Mouse (Mus musculus): Measurements from ENCODE around the gene Hba-a2. TPM values are rescaled to one million over a fixed set of nuclear protein-coding genes. Genes with fewer than 3 reads are reported as not detected.
"Not testable (repeated sequence)": the region's sequence is repeated elsewhere in the genome, so short reads cannot be mapped to it uniquely, and the experiment has no call there.

Hba-a2 gene
- polyA plus RNA-seq, 1 experiment = 11,114 TPM

- no peak for DNase-seq
- no peak overlapping the region for H3K4me3 ChIP-seq (replicated peaks; ENCODE audit: extremely low read depth, low read depth, low read length)
- H3K4me1 ChIP-seq (ENCODE audit: control insufficient read depth, insufficient read depth, low read length) = peaks cover 2% of the 10 kb centered on the region; the same call in 1 of the 2 replicates
- WGBS = 89% methylated on average over 1 of the region's 1 CpGs
- no peak for TF ChIP-seq CTCF (IDR thresholded peaks at IDR 0.05; ENCODE audit: insufficient read depth, low read length)
- TF ChIP-seq POLR2A (IDR thresholded peaks at IDR 0.05; ENCODE audit: borderline replicate concordance, extremely low read depth, low read depth, low read length) = no peak
Measured at GRCm38 (mm10) chr11:32297866-32298531, 1.7 kb downstream of the Hba-a2 start.

GRCm38 (mm10) chr11:32298532-32298918 lies 2.2 kb downstream of the Hba-a2 start:
- TF ChIP-seq POLR2A (IDR thresholded peaks at IDR 0.05; ENCODE audit: borderline replicate concordance, extremely low read depth, low read depth, low read length) (no peak), CTCF (IDR thresholded peaks at IDR 0.05; ENCODE audit: insufficient read depth, low read length) (no peak)
- peaks cover 2% of the 10 kb centered on the region; the same call in 1 of the 2 replicates for H3K4me1 ChIP-seq (ENCODE audit: control insufficient read depth, insufficient read depth, low read length)
- DNase-seq = no peak
- 94% methylated on average over 2 of the region's 2 CpGs for WGBS
- no peak overlapping the region for H3K4me3 ChIP-seq (replicated peaks; ENCODE audit: extremely low read depth, low read depth, low read length)

DNA sequence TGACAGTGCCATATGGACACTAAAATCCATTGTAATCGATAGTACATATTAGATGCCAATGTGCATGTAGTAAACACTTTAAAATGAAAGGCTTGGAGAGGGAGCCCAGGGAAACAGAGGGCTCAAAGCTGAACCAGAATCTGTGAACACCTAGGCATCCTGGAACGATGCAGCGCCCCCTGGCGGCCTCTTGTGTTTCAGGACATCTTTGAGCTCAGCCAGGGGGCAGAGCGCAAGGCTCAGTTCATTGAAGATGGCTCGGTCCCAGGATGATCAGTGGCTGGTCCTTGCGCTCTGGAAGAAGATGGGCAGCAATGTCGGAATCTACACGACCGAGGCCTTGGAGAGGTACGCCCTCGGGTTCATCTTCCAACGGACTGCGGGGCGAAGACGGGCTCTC lies 3.6 kb downstream of the Hba-a2 start, which contains the start of gene Hbq1a:
Hbq1a (plus strand) TSS at position 205 of the 400 bp plus-strand sequence.
- H3K4me3 ChIP-seq (replicated peaks; ENCODE audit: extremely low read depth, low read depth, low read length) = not testable (repeated sequence)

GRCm38 (mm10) chr11:32300279-32301267 lies 4.3 kb downstream of the Hba-a2 start:
- Histone ChIP-seq H3K4me1 (ENCODE audit: control insufficient read depth, insufficient read depth, low read length) (peaks cover 2% of the 10 kb centered on the region; the same call in 1 of the 2 replicates), H3K4me3 (replicated peaks; ENCODE audit: extremely low read depth, low read depth, low read length) (no peak overlapping the region)
- DNase-seq = no peak
- TF ChIP-seq POLR2A (IDR thresholded peaks at IDR 0.05; ENCODE audit: borderline replicate concordance, extremely low read depth, low read depth, low read length) (no peak), CTCF (IDR thresholded peaks at IDR 0.05; ENCODE audit: insufficient read depth, low read length) (no peak)
- 49% methylated on average over 16 of the region's 17 CpGs for WGBS

More for the DNA sequence above, 3.6 kb downstream of the Hba-a2 start, which contains the start of gene Hbq1a:
- H3K4me1 ChIP-seq (ENCODE audit: control insufficient read depth, insufficient read depth, low read length) = not testable (repeated sequence)
- peak; percentile 38 for DNase-seq
- 5% methylated on average over 16 of the region's 16 CpGs for WGBS
- TF ChIP-seq CTCF (IDR thresholded peaks at IDR 0.05; ENCODE audit: insufficient read depth, low read length) = peak; percentile 45

DNA sequence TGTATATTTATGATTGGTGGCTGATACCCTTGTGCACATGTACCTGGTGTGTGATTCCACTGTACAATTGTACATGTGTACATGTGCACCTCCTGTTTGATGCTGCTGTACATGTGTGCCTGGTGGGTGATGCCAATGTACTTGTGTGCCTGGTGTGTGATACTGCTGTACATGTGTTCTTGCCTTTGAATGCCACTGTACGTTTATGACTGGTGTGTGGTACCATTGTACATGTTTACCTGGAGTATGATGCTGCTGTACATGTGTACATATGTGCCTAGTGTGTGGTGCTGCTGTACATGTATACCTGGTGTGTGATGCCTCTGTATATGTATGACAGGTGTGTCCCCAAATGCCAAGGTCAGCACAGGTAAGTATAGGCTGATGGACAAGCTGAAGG lies 5.2 kb downstream of the Hba-a2 start:
- DNase-seq = no peak
- no peak overlapping the region for H3K4me3 ChIP-seq (replicated peaks; ENCODE audit: extremely low read depth, low read depth, low read length)
- WGBS = 62% methylated on average over 1 of the region's 1 CpGs
- no peak for TF ChIP-seq POLR2A (IDR thresholded peaks at IDR 0.05; ENCODE audit: borderline replicate concordance, extremely low read depth, low read depth, low read length)
- no peak for TF ChIP-seq CTCF (IDR thresholded peaks at IDR 0.05; ENCODE audit: insufficient read depth, low read length)
- peaks cover 2% of the 10 kb centered on the region; the same call in 1 of the 2 replicates for H3K4me1 ChIP-seq (ENCODE audit: control insufficient read depth, insufficient read depth, low read length)

GRCm38 (mm10) chr11:32302824-32303419 lies 6.6 kb downstream of the Hba-a2 start:
- 40% methylated on average over 2 of the region's 2 CpGs for WGBS
- TF ChIP-seq POLR2A (IDR thresholded peaks at IDR 0.05; ENCODE audit: borderline replicate concordance, extremely low read depth, low read depth, low read length) = no peak
- TF ChIP-seq CTCF (IDR thresholded peaks at IDR 0.05; ENCODE audit: insufficient read depth, low read length) = no peak
- Histone ChIP-seq H3K4me3 (replicated peaks; ENCODE audit: extremely low read depth, low read depth, low read length) (no peak overlapping the region), H3K4me1 (ENCODE audit: control insufficient read depth, insufficient read depth, low read length) (peaks cover 2% of the 10 kb centered on the region; the same call in 1 of the 2 replicates)
- DNase-seq = no peak

- Histone ChIP-seq H3K4me1 (ENCODE audit: control insufficient read depth, insufficient read depth, low read length) (peaks cover 2% of the 10 kb centered on the region; the same call in 1 of the 2 replicates), H3K4me3 (replicated peaks; ENCODE audit: extremely low read depth, low read depth, low read length) (no peak overlapping the region)
- no peak for DNase-seq
- 91% methylated on average over 1 of the region's 1 CpGs for WGBS
- TF ChIP-seq POLR2A (IDR thresholded peaks at IDR 0.05; ENCODE audit: borderline replicate concordance, extremely low read depth, low read depth, low read length) (no peak), CTCF (IDR thresholded peaks at IDR 0.05; ENCODE audit: insufficient read depth, low read length) (no peak)
Measured at GRCm38 (mm10) chr11:32303455-32303854, 7.2 kb downstream of the Hba-a2 start.

GRCm38 (mm10) chr11:32307006-32307405 lies 10.7 kb downstream of the Hba-a2 start:
- WGBS = 63% methylated on average over 1 of the region's 1 CpGs
- TF ChIP-seq CTCF (IDR thresholded peaks at IDR 0.05; ENCODE audit: insufficient read depth, low read length) (no peak), POLR2A (IDR thresholded peaks at IDR 0.05; ENCODE audit: borderline replicate concordance, extremely low read depth, low read depth, low read length) (no peak)
- Histone ChIP-seq H3K4me1 (ENCODE audit: control insufficient read depth, insufficient read depth, low read length) (no peaks in the 10 kb centered on the region), H3K4me3 (replicated peaks; ENCODE audit: extremely low read depth, low read depth, low read length) (no peak overlapping the region)
- no peak for DNase-seq

GRCm38 (mm10) chr11:32309446-32309845 lies 13.2 kb downstream of the Hba-a2 start:
- WGBS = 77% methylated on average over 4 of the region's 4 CpGs
- no peak for DNase-seq

More at GRCm38 (mm10) chr11:32309446-32309845, 13.2 kb downstream of the Hba-a2 start:
- no peaks in the 10 kb centered on the region for H3K4me1 ChIP-seq (ENCODE audit: control insufficient read depth, insufficient read depth, low read length)
- TF ChIP-seq POLR2A (IDR thresholded peaks at IDR 0.05; ENCODE audit: borderline replicate concordance, extremely low read depth, low read depth, low read length) (no peak), CTCF (IDR thresholded peaks at IDR 0.05; ENCODE audit: insufficient read depth, low read length) (no peak)
- no peak overlapping the region for H3K4me3 ChIP-seq (replicated peaks; ENCODE audit: extremely low read depth, low read depth, low read length)
